Mouse (Mus musculus) CD4-positive, CD25-positive, alpha-beta regulatory T cell, adult 4 months (primary cell): ENCODE results near the gene Gpr156. TPM values are rescaled to one million over a fixed set of nuclear protein-coding genes. Genes with fewer than 3 reads are reported as not detected.
"Not testable (repeated sequence)": the region's sequence is repeated elsewhere in the genome, so short reads cannot be mapped to it uniquely, and the experiment has no call there.

ENCODE experiments used
- ATAC-seq: one replicate; pipeline ENCODE4 v1.8.0; 2017
- polyA plus RNA-seq, 2 experiments: library from polyadenylated mRNA; unstranded; fragments of 100-300 nt; shearing (Covaris generic); gene quantifications; one replicate each; pipeline ENCODE4 v1.2.1; 2017

The Gpr156 gene
- polyA plus RNA-seq, 2 experiments from 2014 or later, result not detected

GRCm38 (mm10) chr16:37962696-37963095, 46.4 kb downstream of the Gpr156 start:
- not testable (repeated sequence) for ATAC-seq

DNA sequence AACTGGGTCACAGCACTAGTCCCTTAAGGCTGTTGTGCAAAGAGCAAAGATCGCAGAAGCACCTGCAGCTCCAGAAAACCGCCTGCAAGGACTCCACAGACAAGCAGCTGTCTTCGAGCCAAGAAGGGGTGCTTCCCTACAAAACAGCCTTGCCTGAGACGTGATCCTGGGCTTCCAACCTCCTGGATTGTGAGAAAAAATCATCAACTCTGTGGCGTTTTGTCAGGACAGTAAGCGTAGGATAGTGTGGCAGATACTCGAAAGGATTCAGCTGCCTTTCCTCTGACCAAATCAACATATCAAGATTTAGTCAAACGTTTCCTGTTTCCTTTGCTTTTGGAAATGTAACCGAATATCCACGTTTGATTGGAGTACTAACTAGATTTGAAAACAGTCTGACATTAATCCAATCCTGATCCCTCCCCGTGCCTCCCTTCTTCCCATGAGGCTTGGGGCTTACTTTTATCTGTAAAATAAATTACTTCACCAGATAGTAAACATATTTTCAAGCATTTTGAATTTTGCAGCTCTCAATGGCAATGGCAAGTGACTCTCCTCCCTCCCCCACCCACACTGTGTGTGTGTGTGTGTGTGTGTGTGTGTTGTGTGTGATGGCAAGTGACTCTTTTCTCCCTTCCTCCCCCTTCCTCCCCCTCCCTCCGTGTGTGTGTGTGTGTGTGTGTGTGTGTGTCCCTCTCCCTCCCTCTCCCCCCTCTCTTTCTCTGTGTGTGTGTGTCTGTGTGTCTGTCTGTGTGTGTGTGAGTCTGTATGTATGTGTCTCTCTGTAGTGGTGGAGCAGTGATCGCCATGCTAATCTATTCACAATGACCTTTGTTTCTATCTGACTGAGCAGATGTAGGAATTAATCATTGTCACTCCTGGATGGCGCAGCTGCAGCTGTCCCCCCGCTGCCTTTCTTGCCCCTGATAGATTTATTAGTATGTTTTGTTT, 47.3 kb downstream of the Gpr156 start:
- peak; percentile 29 for ATAC-seq

DNA sequence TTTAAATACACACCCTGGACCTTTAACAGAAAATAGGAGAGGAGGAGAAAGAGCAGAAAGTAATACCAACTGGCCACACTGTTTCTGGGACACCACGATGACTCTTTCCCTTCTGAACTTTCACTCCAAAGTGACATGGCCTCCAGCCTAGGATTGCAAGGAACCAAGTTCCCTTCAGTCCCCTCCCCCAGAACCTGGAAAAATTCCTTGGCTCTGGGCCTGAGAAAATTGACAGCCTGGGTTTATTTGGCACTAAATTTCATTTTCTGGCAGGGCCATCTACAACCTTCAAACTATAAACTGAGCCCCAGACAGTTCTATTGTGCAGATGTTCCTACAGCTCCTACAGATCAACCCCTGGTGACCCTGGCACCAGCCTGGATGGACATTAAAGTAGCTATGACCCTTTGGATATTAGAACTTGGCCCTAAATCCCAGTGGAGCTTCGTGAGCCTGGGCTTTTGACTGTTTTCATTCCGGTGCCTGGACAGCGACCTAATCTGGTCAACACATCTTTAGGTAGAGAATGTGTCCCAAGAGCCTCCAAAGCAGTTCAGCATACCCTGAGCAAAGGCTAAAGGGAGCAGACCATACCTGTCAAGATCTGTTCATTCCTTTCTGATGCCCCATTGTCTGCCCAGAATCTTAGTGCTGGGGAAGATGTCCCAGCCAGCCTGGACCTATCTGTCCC, 48.2 kb downstream of the Gpr156 start:
- ATAC-seq, result no peak

DNA sequence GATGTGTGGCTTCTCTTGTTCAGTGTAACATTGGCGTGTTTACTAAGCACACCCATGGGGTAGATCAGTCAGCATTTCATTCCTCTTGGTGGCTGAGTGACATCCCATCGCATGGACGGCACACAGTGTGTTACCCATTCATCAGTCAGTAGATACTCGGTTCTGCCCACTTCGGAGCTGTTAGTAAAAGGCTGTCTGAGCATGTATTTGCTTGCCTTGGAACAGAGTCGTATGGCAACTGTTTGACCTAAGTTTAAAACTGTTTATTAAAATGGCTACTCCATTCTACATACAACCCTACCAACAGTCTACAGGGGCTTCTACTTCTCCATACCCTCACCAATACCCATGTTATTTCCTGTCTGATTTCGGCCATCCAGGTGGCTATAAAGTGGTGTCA, 50.6 kb downstream of the Gpr156 start:
- no peak for ATAC-seq

- no peak for ATAC-seq
These were observed 51.1 kb downstream of the Gpr156 start for GRCm38 (mm10) chr16:37967415-37967814.

DNA sequence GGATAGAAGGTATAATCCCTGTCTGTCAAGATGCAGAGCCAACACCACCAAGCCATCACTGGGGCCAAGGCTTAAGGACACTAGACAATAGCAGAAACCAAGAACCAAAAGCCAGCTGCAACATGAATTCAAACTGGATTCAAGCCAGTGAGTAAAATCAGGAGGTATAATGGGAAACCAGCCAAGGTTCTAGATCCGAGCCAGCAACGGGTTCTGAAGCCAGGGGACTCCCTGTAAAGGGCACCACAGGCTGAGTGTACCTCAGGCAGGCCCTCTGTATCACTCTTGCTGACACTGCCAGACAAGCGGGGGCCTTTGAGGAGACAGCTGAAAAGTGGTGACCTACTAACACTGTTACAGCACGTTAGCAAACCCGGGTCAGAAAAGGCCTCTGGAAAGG, 55.2 kb downstream of the Gpr156 start:
- ATAC-seq, result no peak

GRCm38 (mm10) chr16:37972357-37972756, 56.1 kb downstream of the Gpr156 start:
- ATAC-seq, result no peak

GRCm38 (mm10) chr16:37973239-37973638, 56.9 kb downstream of the Gpr156 start:
- ATAC-seq, result not testable (repeated sequence)

DNA sequence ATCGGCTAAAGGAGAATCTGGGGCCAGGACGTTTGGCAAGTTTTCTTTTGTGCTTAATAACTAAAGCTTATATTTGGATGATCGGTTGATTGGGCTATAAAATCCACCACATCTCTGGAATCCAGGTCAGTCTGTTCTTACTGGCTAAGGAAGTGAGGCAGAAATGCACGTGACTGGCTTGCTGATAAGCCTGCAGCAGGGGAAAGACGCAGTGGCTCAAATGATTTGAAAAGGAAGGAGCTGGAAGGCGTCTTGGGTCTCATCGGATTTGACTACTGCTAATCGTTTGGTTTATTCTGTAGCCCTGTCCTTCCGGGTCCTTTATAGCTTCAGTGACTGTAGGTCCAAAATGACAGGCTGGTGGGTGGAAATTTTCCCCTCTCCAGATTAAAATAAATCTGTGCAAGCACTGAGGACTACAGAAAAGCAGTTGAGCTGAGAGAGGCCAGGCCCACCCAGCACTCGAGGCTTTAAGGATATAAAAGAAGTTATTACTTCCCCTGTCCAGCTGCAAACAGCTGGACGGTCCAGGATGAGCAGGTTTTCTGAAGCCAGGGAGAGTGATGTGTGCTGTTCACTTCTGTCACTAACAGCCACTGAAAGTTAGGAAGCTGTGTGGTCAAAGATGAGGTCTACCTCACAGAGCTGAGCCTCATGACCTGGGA, 57.7 kb downstream of the Gpr156 start:
- ATAC-seq, result no peak

- ATAC-seq, result no peak
These were observed 58.4 kb downstream of the Gpr156 start for GRCm38 (mm10) chr16:37974520-37975340.

GRCm38 (mm10) chr16:37981907-37982306, 65.6 kb downstream of the Gpr156 start:
- ATAC-seq, result no peak

GRCm38 (mm10) chr16:37988211-37988865, 72.0 kb downstream of the Gpr156 start:
- no peak for ATAC-seq

- no peak for ATAC-seq
These were observed 73.5 kb downstream of the Gpr156 start for GRCm38 (mm10) chr16:37989796-37990195.

DNA sequence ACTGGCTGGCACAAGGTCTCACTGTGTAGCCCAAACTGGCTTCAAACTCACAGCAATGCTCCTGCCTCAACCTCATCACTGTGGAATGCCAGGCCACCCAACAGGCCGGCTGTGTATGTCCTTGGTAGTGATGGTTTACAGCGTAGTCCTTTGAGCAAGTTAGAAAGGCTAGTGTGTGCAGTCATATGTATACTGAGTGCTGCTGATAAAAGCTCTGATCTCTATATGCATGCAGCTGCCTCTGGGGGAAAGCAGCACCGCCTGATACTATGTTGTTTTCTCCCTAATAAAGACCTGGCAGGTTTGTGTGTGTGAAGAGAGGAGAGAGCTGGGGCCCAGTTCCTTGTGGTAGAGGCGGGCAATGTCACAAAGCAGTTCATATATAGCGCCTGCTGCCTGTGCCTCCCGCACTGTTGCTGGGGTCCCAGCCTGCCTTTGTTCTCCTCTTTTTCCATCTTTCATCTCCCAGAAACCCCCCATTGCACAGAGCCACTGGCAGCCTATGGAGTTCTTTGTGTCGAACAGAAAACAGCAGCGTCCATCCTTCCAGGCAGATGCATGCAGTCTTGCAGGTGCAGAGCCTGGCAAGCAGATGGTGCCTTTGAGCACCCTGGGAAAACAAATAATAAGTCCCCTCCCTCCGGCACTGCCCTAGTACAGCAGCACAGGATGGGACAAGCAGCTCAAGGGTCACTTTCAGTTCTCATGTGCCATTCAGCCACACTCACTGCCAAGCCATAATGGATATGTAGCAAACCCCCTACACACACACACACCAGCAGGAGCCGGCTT, 74.5 kb downstream of the Gpr156 start:
- no peak for ATAC-seq

GRCm38 (mm10) chr16:37992806-37993205, 76.5 kb downstream of the Gpr156 start:
- ATAC-seq, result no peak

DNA sequence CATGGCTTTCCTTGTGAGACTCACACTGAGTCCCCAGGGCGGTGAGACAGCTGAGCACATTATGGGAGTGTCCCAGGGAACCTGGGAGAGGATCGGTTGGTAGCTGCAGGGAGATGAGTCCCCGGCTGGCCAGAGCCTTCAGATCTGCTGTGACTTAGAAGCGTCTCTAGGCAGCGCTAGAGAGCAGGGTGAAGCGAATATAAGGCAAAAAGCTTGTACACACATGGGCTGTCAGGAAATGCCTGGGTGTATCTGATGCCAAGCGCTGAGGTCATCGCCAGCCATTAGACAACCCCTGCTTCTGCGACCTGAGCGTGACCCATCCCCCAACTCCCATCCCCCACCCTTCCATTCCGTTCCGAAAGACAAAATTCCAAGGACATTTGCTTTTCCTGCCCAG, 78.4 kb downstream of the Gpr156 start:
- ATAC-seq, result peak; percentile 89

GRCm38 (mm10) chr16:37997771-37998170, 81.5 kb downstream of the Gpr156 start:
- ATAC-seq, result no peak

- ATAC-seq, result no peak
These were observed 83.5 kb downstream of the Gpr156 start for GRCm38 (mm10) chr16:37999762-38000161.

- no peak for ATAC-seq
These were observed 83.9 kb downstream of the Gpr156 start for GRCm38 (mm10) chr16:38000178-38000577.

DNA sequence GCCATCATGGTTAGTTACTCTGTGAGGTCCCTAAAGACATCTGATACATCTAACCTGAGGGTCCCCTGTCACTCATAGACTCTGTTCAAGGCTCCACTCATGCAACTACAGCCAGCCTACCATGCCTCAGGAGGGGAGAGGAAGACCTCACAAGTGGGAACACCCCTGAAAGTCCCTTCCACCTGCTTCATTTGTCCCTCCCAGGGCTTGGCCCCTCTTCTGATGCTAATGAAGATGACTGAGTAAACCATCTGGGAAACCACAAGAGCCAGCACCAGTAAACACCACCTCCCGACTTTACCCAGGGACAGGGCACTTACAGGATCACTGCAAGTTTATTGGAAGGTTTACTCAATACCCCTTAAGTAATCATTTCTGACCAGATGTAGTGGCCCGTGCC, 85.5 kb downstream of the Gpr156 start:
- ATAC-seq, result no peak

DNA sequence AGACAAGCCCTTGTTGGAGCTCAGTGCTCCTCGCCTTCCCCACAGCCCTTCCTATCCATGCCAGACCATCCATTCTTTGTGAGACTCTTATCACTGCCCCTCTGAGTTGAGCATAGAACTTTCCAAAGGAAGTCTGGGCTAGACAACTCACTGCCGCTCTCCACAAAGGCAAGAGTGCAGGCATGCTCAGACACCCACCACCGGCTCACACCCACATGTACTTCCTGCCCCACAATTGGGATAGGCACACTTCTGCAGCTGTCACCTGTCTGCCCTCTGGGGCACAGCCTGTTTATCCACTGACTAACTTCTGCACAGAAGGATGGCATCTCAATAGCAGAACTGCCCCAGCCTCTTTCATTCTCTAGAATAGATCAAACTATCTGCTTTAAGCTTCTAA, 86.2 kb downstream of the Gpr156 start:
- no peak for ATAC-seq
